Mouse (Mus musculus) kidney, embryonic 14.5 days (tissue): ENCODE measurements at regions not wholly inside any gene's neighbourhood (a gene's known extent, or its start where the extent isn't known, plus 50 kb on each side); places are given as distances from the start of the nearest gene placed in this dataset.
A peak's percentile ranks its signal among the peaks of the same experiment; 100 is the strongest.

Experiments used
- ATAC-seq: fragments of 200-750 bp; cut with Nextera tagmentation; 2 replicates; pipeline ENCODE4 v1.8.0; 2017; ENCODE audit warnings: moderate number of reproducible peaks, mild to moderate bottlenecking, moderate TSS enrichment, moderate library complexity; ENCODE audit not compliant: low FRiP score, low TSS enrichment
- H3K27ac ChIP-seq: fragments of 300-500 bp; sonication (generic); 2 replicates; pipeline ENCODE4 v1.5.1; 2014; ENCODE audit warnings: low read depth, mild to moderate bottlenecking, low read length, moderate library complexity, mixed read lengths
- H3K27me3 ChIP-seq: fragments of 300-500 bp; sonication (generic); 2 replicates; pipeline ENCODE4 v1.6.1; 2014; ENCODE audit warnings: mild to moderate bottlenecking, low read length; ENCODE audit not compliant: control insufficient read depth, insufficient read depth
- H3K36me3 ChIP-seq: fragments of 300-500 bp; sonication (generic); 2 replicates; pipeline ENCODE4 v1.6.1; 2014; ENCODE audit warnings: low read length, mixed read lengths; ENCODE audit not compliant: control insufficient read depth, insufficient read depth
- H3K4me1 ChIP-seq: fragments of 300-500 bp; sonication (generic); 2 replicates; pipeline ENCODE4 v1.6.1; 2014; ENCODE audit warnings: low read length, mixed read lengths; ENCODE audit not compliant: control insufficient read depth, insufficient read depth
- H3K4me2 ChIP-seq: fragments of 300-500 bp; sonication (generic); replicated peaks from 2 replicates; pipeline ENCODE4 v1.6.1; 2014; ENCODE audit warnings: low read depth, mild to moderate bottlenecking, low read length
- H3K4me3 ChIP-seq: fragments of 300-500 bp; sonication (generic); 2 replicates; pipeline ENCODE4 v1.5.1; 2014; ENCODE audit warnings: mild to moderate bottlenecking, low read length
- H3K9ac ChIP-seq: fragments of 300-500 bp; sonication (generic); 2 replicates; pipeline ENCODE4 v1.6.1; 2014; ENCODE audit warnings: low read depth, mild to moderate bottlenecking, low read length, moderate library complexity
- H3K9me3 ChIP-seq: fragments of 300-500 bp; sonication (generic); 2 replicates; pipeline ENCODE4 v1.6.1; 2016; ENCODE audit warnings: low read length; ENCODE audit not compliant: control insufficient read depth
- WGBS: fragments of 180-500 bp; shearing (Covaris S2); extraction: QIAGEN DNeasy Blood & Tissue Kit; methylation state at CpG from one replicate; pipeline ENCODE4 v1.1.7; 2014; 5-methylcytosine and 5-hydroxymethylcytosine counted together

DNA sequence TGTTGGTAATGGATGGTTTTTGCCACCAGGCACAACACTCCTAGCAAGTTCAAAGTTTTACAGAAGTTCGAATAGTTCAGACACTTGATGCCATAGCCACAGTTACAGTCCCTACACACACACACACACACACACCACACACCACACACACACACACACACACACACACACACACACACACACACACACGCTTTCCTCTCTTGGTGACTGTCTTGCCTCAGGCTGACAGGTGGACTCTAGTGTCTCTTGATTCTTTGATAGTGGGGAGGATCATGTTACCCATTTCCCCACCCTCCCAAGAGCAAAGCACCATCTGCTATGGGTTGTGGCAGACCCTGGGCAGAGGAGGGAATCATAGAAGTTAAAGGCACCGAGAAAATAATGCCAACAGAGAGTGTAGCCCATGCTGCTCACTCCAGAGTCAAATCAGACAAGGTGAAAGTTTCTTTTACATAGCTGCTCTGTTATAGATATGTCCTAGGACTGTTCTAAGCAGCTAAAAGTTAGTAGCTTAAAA, 75.9 kb downstream of the Klhl25 start:
- Histone ChIP-seq H3K4me1 (no peaks in the 10 kb centered on the region), H3K4me3 (no peak overlapping the region), H3K36me3 (no peaks in the 10 kb centered on the region), H3K4me2 (no peak overlapping the region), H3K9me3 (no peaks in the 10 kb centered on the region), H3K27me3 (no peaks in the 10 kb centered on the region), H3K9ac (no peak overlapping the region), H3K27ac (no peak overlapping the region)
- no peak for ATAC-seq
- whole genome bisulfite sequencing: 40% methylated on average over 3 of the region's 3 CpGs

DNA sequence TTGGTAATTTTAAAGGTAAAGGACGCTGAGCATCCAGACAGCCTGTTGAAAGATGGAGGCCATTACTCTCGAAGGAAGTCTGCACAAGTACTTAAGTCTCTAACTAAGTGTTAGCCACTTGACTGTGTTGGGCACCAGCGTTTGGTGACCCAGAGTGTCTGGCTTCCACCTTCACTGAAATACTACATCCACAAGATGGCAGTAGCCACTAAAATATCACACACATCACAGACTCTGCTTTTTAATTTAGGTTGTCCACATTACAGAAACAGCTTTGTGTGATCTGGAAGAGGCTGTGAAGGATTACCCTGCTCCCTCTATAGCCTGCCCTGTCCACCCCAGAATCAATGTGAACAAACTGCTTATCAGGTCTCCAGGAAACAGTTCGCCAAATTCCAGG, 79.4 kb downstream of the Klhl25 start:
- Histone ChIP-seq H3K27ac (no peak overlapping the region), H3K36me3 (no peaks in the 10 kb centered on the region), H3K4me1 (no peaks in the 10 kb centered on the region), H3K27me3 (no peaks in the 10 kb centered on the region), H3K4me2 (no peak overlapping the region), H3K9ac (no peak overlapping the region), H3K9me3 (no peaks in the 10 kb centered on the region), H3K4me3 (no peak overlapping the region)
- 36% methylated on average over 4 of the region's 4 CpGs for WGBS
- ATAC-seq: peak; percentile 66

DNA sequence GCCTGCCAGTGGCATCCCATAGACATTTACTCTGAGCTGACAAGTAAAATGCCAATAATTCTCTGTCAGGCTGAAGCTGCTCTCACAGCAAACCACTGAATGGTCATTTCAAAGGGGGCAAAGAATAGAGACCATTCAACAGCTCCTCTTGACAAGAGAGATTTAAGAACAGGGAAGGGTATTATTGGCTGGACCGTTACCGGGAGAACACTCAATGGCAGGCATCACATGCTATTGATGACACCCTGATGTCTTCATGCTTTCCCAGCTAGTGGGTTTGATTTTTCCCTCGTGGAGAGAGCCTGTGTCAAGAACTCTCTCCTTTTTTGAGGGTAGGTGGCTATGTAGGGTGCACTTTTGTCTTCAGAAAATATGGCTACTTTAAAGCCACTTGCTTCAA, 95.7 kb downstream of the Klhl25 start:
- 75% methylated on average over 3 of the region's 3 CpGs for WGBS

DNA sequence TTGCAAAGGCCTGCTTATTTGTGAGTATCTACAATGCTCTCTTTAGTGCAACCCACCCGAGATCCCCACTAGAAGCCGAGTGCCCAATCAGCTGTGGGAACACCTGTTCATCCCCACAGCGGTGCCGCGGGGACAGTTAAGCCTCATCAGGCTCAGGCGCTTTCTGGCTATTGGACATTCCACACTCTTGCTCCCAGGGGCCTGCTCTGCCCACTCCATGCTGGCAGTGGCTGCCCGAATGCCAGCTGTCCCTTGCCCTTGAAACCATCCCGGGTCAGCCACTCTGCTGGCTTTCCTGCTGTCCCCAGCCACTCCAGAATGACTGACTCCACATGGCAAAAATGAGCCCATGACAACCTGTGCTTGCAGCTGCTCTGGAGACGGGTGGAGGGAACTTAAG, 107.6 kb downstream of the Klhl25 start:
- no peaks in the 10 kb centered on the region for H3K36me3 ChIP-seq
- no peak for ATAC-seq
- H3K4me3 ChIP-seq: no peak overlapping the region
- 78% methylated on average over 9 of the region's 9 CpGs for WGBS
- no peak overlapping the region for H3K4me2 ChIP-seq
- H3K4me1 ChIP-seq: no peaks in the 10 kb centered on the region
- no peaks in the 10 kb centered on the region for H3K27me3 ChIP-seq
- no peak overlapping the region for H3K27ac ChIP-seq
- H3K9ac ChIP-seq: no peak overlapping the region
- H3K9me3 ChIP-seq: no peaks in the 10 kb centered on the region

More for the DNA sequence above, 95.7 kb downstream of the Klhl25 start:
- Histone ChIP-seq H3K9ac (no peak overlapping the region), H3K27me3 (no peaks in the 10 kb centered on the region), H3K27ac (no peak overlapping the region), H3K4me1 (no peaks in the 10 kb centered on the region), H3K4me2 (no peak overlapping the region), H3K4me3 (no peak overlapping the region), H3K36me3 (no peaks in the 10 kb centered on the region), H3K9me3 (no peaks in the 10 kb centered on the region)
- no peak for ATAC-seq

DNA sequence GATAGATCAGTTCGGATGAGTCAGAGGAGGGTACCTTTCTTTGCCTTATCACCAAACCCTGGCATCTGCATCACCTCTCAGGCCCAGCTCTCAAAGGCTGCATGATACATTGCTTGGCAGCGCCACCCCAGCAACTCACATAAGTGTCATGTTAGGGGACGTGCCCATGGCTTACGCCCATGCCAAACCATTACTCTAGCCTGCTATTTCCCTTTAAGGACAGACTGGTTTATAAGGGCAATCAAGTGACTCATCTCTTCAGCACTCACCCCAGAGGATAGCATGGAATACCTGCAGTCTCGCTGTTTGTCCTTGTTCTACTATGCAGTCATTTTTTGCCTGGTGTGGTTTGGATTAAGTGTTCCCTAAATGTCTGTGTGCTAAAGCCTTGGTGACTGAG, 109.3 kb downstream of the Klhl25 start:
- no peaks in the 10 kb centered on the region for H3K27me3 ChIP-seq
- H3K4me2 ChIP-seq: no peak overlapping the region
- H3K36me3 ChIP-seq: no peaks in the 10 kb centered on the region
- 74% methylated on average over 5 of the region's 5 CpGs for WGBS
- no peak overlapping the region for H3K27ac ChIP-seq
- no peaks in the 10 kb centered on the region for H3K9me3 ChIP-seq
- H3K4me1 ChIP-seq: no peaks in the 10 kb centered on the region
- H3K9ac ChIP-seq: no peak overlapping the region
- ATAC-seq: no peak
- H3K4me3 ChIP-seq: no peak overlapping the region

DNA sequence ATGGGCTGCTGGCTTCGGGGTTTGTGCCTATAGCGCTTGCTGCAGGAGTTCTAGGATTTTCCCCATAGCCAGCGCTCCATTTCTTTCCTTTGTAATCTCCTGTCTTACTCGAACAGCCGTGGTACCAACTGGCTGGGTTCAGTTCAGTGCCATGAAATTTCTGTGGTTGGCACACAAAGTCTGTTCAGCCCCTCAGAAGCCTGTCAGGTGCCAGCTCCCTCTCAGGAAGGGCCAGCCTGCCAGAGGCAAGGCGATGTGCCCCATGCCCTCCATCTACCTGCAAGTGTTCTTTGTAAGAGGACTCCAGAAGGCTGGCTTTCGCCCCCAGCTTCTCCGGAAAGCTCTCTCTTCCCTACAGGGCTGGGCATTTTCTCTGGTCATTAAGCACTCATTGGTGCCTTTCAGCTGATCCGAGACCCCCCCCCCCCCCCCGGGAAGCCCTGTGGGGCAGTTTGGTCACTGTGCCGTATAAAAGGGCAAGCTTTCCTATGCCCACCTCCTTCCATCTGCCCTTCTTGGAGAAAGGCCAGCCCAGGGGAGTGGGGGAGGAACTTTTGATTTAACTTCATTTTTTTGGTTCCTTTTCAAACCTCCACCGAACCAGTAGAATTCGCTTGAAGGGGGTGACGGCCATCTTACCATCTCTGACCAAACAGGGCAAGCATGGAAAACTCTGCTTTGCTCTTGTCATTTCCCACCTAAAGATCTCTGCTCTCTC, 112.0 kb downstream of the Klhl25 start:
- 81% methylated on average over 13 of the region's 14 CpGs for WGBS
- H3K9me3 ChIP-seq: no peaks in the 10 kb centered on the region

DNA sequence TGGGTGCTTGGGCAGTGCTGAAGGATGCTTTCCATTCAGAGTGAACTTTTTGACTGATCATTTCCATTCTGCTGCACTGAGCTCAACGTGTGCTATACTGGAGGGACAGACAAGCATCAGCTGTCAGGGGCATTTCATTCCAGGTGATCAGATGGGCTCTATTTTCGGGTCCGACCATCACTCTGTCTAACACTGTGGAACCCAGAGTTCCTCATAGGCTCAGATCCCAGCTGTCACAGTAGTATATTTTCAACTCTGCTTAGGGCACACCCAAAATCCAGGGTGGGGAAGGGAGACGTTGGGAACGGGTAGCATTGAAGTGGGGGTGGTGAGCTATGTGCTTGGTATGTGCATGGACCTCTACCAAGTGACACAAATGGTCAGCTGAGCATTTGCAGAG, 120.1 kb downstream of the Klhl25 start:
- no peaks in the 10 kb centered on the region for H3K4me1 ChIP-seq
- ATAC-seq: no peak
- no peaks in the 10 kb centered on the region for H3K36me3 ChIP-seq
- H3K9me3 ChIP-seq: no peaks in the 10 kb centered on the region
- WGBS: 89% methylated on average over 5 of the region's 5 CpGs
- H3K4me3 ChIP-seq: no peak overlapping the region
- H3K4me2 ChIP-seq: no peak overlapping the region
- no peak overlapping the region for H3K9ac ChIP-seq
- no peaks in the 10 kb centered on the region for H3K27me3 ChIP-seq
- H3K27ac ChIP-seq: no peak overlapping the region

More for the DNA sequence above, 112.0 kb downstream of the Klhl25 start:
- no peaks in the 10 kb centered on the region for H3K36me3 ChIP-seq
- H3K9ac ChIP-seq: no peak overlapping the region
- no peak for ATAC-seq
- H3K27ac ChIP-seq: no peak overlapping the region
- no peaks in the 10 kb centered on the region for H3K27me3 ChIP-seq
- H3K4me1 ChIP-seq: no peaks in the 10 kb centered on the region
- no peak overlapping the region for H3K4me2 ChIP-seq
- no peak overlapping the region for H3K4me3 ChIP-seq

DNA sequence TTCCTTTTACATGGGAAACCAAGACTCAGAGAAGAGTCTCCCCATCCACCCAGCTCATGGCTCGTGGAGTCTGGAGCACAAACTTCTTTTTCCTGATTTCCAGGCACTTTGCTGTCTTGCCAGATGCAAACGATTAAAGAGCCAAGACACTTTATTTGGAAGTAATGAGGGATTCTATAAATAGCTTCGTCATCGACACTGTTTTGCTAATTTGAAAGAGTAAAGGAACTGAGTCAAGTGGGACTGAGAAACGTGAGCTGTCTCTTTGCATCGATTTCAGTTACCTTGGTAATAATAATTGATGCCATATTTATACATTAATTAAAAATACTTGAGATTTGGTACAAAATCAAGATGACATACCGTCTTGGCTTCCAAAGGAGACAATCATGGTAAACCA, 122.8 kb downstream of the Klhl25 start:
- no peak overlapping the region for H3K27ac ChIP-seq
- no peak overlapping the region for H3K9ac ChIP-seq
- no peaks in the 10 kb centered on the region for H3K4me1 ChIP-seq
- ATAC-seq: no peak
- no peaks in the 10 kb centered on the region for H3K27me3 ChIP-seq
- WGBS: 86% methylated on average over 7 of the region's 7 CpGs
- no peak overlapping the region for H3K4me2 ChIP-seq
- no peak overlapping the region for H3K4me3 ChIP-seq
- no peaks in the 10 kb centered on the region for H3K9me3 ChIP-seq
- H3K36me3 ChIP-seq: no peaks in the 10 kb centered on the region

DNA sequence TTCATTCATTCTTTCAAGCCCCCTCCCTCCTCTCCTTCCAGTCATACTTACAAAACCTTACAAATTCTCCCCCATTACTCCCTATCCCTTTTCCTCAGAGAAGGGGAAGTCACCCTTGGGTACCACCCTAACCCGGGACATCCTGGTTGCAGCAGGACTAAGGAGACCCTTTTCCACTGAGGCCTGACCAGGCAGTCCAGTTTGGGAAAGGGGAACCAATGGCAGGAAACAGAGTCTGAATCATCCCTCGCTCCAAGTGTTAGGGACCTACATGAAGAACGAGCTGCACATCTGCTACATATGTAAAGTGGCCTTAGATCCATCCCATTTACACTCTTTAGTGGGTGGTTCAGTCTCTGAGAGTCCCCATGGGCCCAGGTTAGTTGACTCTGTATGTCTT, 123.6 kb downstream of the Klhl25 start:
- no peaks in the 10 kb centered on the region for H3K9me3 ChIP-seq
- H3K4me3 ChIP-seq: no peak overlapping the region
- no peaks in the 10 kb centered on the region for H3K4me1 ChIP-seq
- ATAC-seq: no peak
- no peak overlapping the region for H3K4me2 ChIP-seq
- 90% methylated on average over 3 of the region's 3 CpGs for WGBS
- H3K27ac ChIP-seq: no peak overlapping the region
- no peaks in the 10 kb centered on the region for H3K36me3 ChIP-seq
- H3K27me3 ChIP-seq: no peaks in the 10 kb centered on the region
- H3K9ac ChIP-seq: no peak overlapping the region
